Mouse (Mus musculus) limb, embryonic 10.5 days (tissue): ENCODE results near the gene Serinc5. TPM values are rescaled to one million over a fixed set of nuclear protein-coding genes. Genes with fewer than 3 reads are reported as not detected.
"Not testable (repeated sequence)": the region's sequence is repeated elsewhere in the genome, so short reads cannot be mapped to it uniquely, and the experiment has no call there.

Source experiments
- DNase-seq: peaks from one replicate; pipeline ENCODE4 v3.0.0-alpha.2; 2017; ENCODE audit warnings: low spot score
- H3K27ac ChIP-seq: fragments of 300-500 bp; sonication (generic); 2 replicates; pipeline ENCODE4 v1.5.1; 2016; ENCODE audit warnings: mild to moderate bottlenecking
- H3K27me3 ChIP-seq: fragments of 300-500 bp; sonication (generic); 2 replicates; pipeline ENCODE4 v1.6.1; 2016; ENCODE audit warnings: low read depth, mild to moderate bottlenecking; ENCODE audit not compliant: poor library complexity, severe bottlenecking
- H3K36me3 ChIP-seq: fragments of 300-500 bp; sonication (generic); 2 replicates; pipeline ENCODE4 v1.6.1; 2016; ENCODE audit warnings: mild to moderate bottlenecking, moderate library complexity
- H3K4me1 ChIP-seq: fragments of 300-500 bp; sonication (generic); 2 replicates; pipeline ENCODE4 v1.6.1; 2016
- H3K4me3 ChIP-seq: fragments of 300-500 bp; sonication (generic); 2 replicates; pipeline ENCODE4 v1.5.1; 2016; ENCODE audit warnings: mild to moderate bottlenecking, moderate library complexity
- H3K9me3 ChIP-seq: fragments of 300-500 bp; sonication (generic); replicated peaks from 2 replicates; pipeline ENCODE4 v1.6.1; 2016; ENCODE audit warnings: mild to moderate bottlenecking
- WGBS: fragments of 180-500 bp; shearing (Covaris S2); methylation state at CpG from one replicate; pipeline ENCODE4 v1.1.7; 2016; 5-methylcytosine and 5-hydroxymethylcytosine counted together
- polyA plus RNA-seq: library from polyadenylated mRNA; unstranded; fragments of >200 nt; fragmentation: Nextera tagmentation; extraction: Ambion mirVana; gene quantifications from 2 replicates; pipeline ENCODE4 v1.2.1, GENCODE M21; 2016

Gene Serinc5
- polyA plus RNA-seq, 1 experiment from 2014 or later, result 9.1 TPM

DNA sequence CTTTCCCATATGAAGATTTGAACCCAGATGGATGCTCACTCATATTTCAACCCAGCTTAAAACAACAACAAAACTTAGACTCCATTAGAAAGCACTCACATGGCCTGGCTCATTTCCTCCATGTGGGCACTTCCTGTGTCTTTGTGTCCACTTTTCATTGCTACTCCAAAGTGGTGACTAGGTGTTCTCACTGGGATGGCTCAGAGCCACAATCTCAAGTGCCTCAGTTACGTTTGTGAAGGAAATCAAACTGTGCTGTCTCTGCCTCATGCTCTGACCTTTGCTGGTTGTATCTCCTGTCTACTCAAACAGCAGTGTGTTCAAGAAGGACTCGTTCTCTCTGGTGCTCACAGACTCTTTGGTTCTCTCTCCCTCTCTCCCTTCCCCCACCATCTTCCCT is 70.7 kb downstream of the Serinc5 start:
- Histone ChIP-seq H3K27me3 (no peaks in the 10 kb centered on the region), H3K9me3 (no peaks in the 10 kb centered on the region), H3K4me1 (0 out of 2 replicates have a peak, but pooled peaks cover 3% of the 10 kb centered on the region), H3K4me3 (no peak overlapping the region), H3K27ac (no peak overlapping the region), H3K36me3 (0 out of 2 replicates have a peak, but pooled peaks cover 6% of the 10 kb centered on the region)
- WGBS, result 87% methylated on average over 2 of the region's 2 CpGs
- DNase-seq, result no peak

DNA sequence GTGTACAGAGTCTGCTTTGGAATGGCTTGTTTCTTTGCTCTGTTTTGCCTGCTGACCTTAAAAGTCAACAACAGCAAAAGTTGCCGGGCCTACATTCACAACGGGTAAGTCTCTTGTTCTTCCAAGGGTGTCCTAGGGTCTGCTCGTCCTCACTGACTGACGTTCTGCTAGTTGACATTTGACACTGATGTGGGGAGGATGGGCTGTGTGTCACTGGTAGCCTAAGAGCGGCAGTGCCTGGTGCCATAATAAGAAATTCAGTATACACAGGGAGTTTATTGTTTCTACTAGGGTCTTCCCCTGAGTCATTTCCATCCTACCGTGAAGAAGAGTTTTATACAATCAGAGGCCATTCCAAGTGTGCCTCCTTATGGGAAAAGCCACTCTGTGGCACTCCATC is 71.9 kb downstream of the Serinc5 start:
- 53% methylated on average over 6 of the region's 6 CpGs for WGBS
- no peak for DNase-seq
- Histone ChIP-seq H3K27ac (no peak overlapping the region), H3K4me1 (no peaks in the 10 kb centered on the region), H3K27me3 (no peaks in the 10 kb centered on the region), H3K9me3 (no peaks in the 10 kb centered on the region), H3K36me3 (peaks cover 11% of the 10 kb centered on the region; the same call in 1 of the 2 replicates), H3K4me3 (no peak overlapping the region)

DNA sequence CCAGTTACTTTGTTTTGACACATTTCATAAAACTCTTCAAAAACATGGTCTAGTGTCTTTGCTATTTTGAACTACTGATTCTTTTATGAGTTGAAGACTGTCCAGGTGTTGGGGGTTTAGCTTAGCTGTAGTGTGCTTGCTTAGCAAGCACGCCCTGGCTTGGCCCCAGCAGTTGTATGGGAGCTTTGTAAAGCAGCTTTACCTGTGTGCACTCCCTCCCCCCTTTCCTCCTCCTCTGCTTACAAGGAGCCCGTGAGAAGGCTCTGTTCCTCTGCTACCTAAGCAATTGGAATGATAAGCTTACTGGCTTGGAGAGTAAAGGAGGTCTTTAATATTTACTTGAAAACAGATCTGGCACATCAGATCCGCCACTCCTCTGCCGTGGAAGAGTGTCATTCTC is 72.6 kb downstream of the Serinc5 start:
- H3K4me1 ChIP-seq, result no peaks in the 10 kb centered on the region
- DNase-seq, result no peak
- 72% methylated on average over 4 of the region's 4 CpGs for WGBS
- H3K27me3 ChIP-seq, result no peaks in the 10 kb centered on the region
- no peak overlapping the region for H3K27ac ChIP-seq
- no peaks in the 10 kb centered on the region for H3K9me3 ChIP-seq
- no peak overlapping the region for H3K4me3 ChIP-seq
- H3K36me3 ChIP-seq, result peaks cover 11% of the 10 kb centered on the region; the same call in 1 of the 2 replicates

DNA sequence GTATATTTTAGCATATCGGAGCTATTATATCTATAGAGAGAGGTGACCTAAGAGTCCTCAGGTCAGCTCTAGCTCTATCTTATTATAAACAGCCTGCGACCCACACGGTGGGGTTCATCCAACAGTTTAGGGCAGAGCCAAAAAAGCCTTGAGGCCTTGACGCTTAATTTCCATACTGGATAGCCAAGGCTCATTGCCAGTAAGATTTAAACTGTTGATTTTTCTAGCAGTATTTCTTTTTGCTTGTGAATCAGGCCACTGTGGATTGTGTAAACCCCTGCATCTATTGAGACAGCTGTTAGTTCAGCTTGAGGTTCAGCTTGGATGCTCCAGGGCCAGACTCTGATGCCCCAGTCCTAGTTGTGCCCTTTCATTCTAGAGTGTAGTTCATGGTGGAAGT is 73.4 kb downstream of the Serinc5 start:
- H3K36me3 ChIP-seq, result peaks cover 11% of the 10 kb centered on the region; the same call in 1 of the 2 replicates
- no peaks in the 10 kb centered on the region for H3K9me3 ChIP-seq
- no peaks in the 10 kb centered on the region for H3K4me1 ChIP-seq
- DNase-seq, result no peak
- 91% methylated on average over 4 of the region's 4 CpGs for WGBS
- H3K27ac ChIP-seq, result no peak overlapping the region
- H3K27me3 ChIP-seq, result no peaks in the 10 kb centered on the region
- no peak overlapping the region for H3K4me3 ChIP-seq

DNA sequence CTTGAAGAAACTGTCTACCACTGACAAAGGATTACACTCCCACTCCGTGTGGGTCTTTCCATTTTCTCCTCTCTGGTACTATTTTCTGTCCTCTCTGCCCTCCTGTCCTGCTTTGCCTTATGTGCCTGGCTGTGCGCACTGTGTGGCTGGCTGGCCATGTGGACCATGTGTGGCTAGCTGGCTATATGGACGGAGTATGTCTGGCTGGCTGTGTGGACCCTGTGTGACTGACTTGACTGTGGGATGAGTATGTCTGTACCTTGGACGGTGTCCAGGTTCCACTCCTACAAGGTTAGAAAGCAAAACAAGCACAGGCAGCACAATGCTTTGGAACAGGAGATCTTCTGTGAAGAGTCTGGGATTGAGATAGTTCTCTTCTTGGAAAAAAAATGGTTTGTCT is 74.4 kb downstream of the Serinc5 start:
- Histone ChIP-seq H3K9me3 (no peaks in the 10 kb centered on the region), H3K4me1 (no peaks in the 10 kb centered on the region), H3K36me3 (peaks cover 11% of the 10 kb centered on the region; the same call in 1 of the 2 replicates), H3K4me3 (no peak overlapping the region), H3K27me3 (no peaks in the 10 kb centered on the region), H3K27ac (no peak overlapping the region)
- DNase-seq, result no peak
- WGBS, result 97% methylated on average over 4 of the region's 4 CpGs

DNA sequence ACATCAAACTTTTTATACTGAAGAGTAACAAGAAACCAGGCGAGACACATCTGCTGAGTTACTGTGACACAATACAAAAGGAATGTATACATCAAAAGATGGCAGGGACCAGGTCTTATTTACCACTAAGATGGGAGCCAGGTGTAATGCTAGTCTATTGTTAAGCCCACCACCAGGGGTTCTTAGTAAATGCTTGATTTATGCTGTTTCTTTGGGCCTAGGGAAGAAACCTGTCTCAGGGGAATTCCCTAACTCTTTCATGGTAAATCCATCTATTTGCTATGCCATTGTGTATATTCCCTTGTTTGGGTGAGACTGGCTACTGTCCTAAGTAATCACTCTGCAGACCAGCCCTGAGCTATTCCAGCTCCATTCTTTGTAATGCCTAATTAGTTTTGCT is 76.3 kb downstream of the Serinc5 start:
- not testable (repeated sequence) for H3K9me3 ChIP-seq, H3K4me3 ChIP-seq, H3K4me1 ChIP-seq, DNase-seq, H3K27me3 ChIP-seq, H3K27ac ChIP-seq
- peaks cover 11% of the 10 kb centered on the region; the same call in 1 of the 2 replicates for H3K36me3 ChIP-seq
- WGBS, result 83% methylated on average over 1 of the region's 1 CpGs

DNA sequence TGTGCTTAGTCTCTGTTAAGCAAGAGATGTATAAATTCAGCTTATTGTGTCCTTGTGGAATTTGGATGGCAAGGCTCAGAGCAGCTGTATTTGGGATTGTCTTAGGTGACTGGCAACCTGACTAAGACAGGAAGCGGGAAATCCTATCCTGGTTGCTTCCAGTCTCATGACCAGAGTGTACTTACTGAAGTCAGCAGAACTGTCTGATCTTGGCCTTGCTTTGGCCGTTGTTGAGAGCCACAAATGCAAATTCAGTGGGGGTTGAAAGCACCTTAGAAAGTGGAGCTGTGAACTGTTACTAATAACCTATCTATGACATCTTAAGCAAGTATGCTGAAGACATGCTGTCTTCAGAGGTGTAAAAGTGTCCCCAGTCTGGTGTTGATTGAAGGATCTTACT is 78.2 kb downstream of the Serinc5 start:
- no peak overlapping the region for H3K27ac ChIP-seq
- H3K36me3 ChIP-seq, result peaks cover 11% of the 10 kb centered on the region; the same call in 1 of the 2 replicates
- no peaks in the 10 kb centered on the region for H3K4me1 ChIP-seq
- no peaks in the 10 kb centered on the region for H3K27me3 ChIP-seq
- DNase-seq, result no peak
- H3K4me3 ChIP-seq, result no peak overlapping the region
- no peaks in the 10 kb centered on the region for H3K9me3 ChIP-seq
- 93% methylated on average over 2 of the region's 2 CpGs for WGBS

DNA sequence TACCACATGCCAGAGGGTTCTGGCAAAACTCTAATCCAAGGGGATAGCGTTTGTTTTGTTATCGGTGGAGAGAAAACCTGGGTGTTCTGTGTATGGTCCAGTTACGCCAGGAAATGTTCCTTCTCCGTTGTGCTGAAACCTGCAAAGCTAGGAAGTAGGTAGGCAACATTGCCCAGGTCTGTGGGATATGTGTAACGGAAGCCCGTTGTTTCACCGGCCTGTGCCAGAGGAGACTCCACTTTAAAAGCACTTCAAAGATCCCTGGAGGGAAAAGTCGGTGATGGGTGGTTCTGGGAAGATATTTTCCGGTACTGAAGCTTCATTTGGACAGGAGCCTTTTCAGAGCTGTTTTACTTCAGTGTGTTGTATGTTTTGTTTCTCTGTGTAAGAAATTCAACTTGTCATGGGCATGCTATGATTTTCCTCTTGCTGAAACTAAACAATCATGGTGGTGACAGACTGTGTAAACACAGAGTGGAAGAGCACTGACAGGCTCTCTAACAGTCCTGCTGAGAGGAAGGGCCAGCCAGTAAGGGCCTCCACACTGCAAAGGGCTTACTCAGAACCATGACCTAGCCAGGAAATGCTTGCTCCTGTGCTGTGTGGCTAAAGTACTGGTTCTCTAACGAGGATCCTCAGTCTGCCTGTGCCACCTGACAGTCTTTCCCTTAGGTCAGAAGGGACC is 83.1 kb downstream of the Serinc5 start:
- Histone ChIP-seq H3K4me3 (no peak overlapping the region), H3K27ac (no peak overlapping the region), H3K4me1 (no peaks in the 10 kb centered on the region), H3K9me3 (no peaks in the 10 kb centered on the region), H3K27me3 (no peaks in the 10 kb centered on the region), H3K36me3 (no peaks in the 10 kb centered on the region)
- DNase-seq, result no peak
- 78% methylated on average over 10 of the region's 10 CpGs for WGBS

DNA sequence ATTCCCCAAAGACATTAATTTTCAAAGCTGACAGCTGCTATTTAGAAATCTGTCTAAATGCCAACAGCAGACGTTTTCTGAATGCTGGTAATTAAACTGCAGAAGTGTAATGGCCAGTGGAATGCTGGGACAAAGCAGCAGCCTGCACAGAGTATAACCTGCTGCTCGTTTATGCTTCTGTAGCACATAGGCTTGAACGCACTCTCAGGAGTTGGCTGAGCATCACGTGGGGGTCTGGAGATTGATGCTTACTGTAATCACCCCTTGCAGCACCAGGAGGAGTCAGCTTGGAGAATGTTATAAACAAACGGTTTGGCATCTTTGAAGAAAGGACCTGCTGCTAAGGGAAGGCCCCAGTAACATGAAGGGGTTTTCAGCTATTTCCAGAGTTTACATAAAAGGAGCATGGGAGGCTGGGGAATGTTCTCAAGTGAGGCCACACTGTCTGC is 85.6 kb downstream of the Serinc5 start:
- Histone ChIP-seq H3K9me3 (no peaks in the 10 kb centered on the region), H3K27me3 (no peaks in the 10 kb centered on the region), H3K4me3 (no peak overlapping the region), H3K36me3 (no peaks in the 10 kb centered on the region), H3K27ac (no peak overlapping the region), H3K4me1 (no peaks in the 10 kb centered on the region)
- WGBS, result 31% methylated on average over 5 of the region's 5 CpGs
- DNase-seq, result no peak

DNA sequence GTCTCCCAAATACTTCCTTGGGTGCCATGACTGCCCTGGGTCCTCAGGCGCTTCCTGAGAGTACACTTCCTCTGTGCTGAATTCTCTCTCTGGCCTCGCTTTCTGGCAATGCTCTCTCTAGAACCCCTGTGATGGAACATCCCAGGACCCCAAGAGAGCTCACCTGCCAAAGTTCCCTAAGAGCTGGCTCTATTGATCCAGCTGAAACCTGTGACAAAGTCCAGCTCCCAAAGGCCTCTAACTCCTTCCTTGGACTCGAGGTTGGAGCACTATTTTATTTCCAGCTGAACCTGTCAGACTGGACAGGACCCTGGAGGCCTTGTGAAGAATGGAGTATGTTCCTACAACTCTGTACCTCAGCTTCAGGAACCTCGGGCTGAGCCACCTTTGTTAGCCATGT is 86.2 kb downstream of the Serinc5 start:
- H3K27ac ChIP-seq, result no peak overlapping the region
- no peaks in the 10 kb centered on the region for H3K27me3 ChIP-seq
- H3K36me3 ChIP-seq, result no peaks in the 10 kb centered on the region
- DNase-seq, result no peak
- H3K4me3 ChIP-seq, result no peak overlapping the region
- WGBS, result 83% methylated on average over 4 of the region's 4 CpGs
- no peaks in the 10 kb centered on the region for H3K4me1 ChIP-seq
- no peaks in the 10 kb centered on the region for H3K9me3 ChIP-seq

DNA sequence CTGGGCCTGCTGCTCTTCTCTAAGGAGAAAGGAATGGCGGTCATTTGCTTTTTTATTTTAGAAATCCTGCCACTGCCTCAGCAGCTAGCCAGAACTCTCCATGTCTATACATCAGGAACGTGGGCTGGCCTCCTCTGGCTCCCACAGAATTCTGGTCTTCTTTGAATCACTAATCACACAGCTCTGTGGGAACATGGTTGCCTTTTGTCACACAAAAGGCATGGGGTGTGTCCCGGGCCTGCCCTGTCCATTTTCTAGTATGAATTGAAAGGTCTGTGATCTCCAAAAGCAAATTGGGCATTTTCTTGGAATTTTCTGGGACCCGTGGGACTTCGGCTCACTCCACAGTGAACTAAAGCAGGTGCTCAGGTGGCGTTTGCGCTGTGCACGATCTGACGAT is 87.9 kb downstream of the Serinc5 start:
- 88% methylated on average over 9 of the region's 9 CpGs for WGBS

DNA sequence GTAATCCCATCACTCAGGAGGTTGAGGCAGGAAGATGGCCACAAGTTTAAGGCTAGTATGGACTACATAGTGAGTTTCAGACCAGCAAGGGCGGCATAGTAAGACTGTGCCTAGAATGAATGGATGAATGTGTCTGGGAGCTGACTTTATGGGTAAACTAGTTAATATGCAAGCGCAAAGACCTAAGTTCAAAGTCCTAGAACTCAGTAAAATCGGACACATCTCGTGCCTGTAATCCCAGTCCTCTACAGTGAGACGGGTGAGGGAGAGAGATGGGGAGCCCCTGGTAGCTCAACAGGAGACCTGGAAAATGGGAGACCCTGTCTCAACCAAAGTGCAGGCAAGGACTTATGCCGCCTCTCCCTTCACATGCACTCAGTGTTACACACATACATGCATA is 88.5 kb downstream of the Serinc5 start:
- peaks cover 9% of the 10 kb centered on the region; the same call in 1 of the 2 replicates for H3K4me1 ChIP-seq
- 91% methylated on average over 6 of the region's 6 CpGs for WGBS
- DNase-seq, result no peak

More for the DNA sequence above, 87.9 kb downstream of the Serinc5 start:
- Histone ChIP-seq H3K9me3 (no peaks in the 10 kb centered on the region), H3K4me1 (peaks cover 8% of the 10 kb centered on the region; the same call in 1 of the 2 replicates), H3K27ac (no peak overlapping the region), H3K27me3 (no peaks in the 10 kb centered on the region), H3K36me3 (no peaks in the 10 kb centered on the region), H3K4me3 (no peak overlapping the region)
- no peak for DNase-seq

DNA sequence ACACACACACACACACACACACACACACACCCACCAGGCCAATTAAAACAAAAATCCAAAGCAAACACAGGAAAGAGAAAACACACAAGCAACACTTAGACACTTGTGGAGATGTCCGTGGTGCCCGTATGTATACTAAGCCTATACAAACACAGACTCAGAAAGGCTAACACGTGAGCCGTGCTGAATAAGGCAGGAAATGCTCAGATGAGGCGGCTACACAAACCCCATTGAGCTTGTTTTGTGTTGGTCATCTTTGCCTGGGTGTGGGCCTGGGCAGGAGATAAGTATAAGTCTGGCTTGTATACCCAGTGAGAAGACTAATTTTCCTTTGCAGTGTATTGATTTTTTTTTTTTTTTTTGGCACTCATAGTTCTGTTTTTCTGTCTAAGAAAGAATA is 91.1 kb downstream of the Serinc5 start:
- no peak for DNase-seq
- Histone ChIP-seq H3K4me3 (no peak overlapping the region), H3K27me3 (no peaks in the 10 kb centered on the region), H3K27ac (no peak overlapping the region), H3K4me1 (peaks cover 16% of the 10 kb centered on the region), H3K9me3 (no peaks in the 10 kb centered on the region), H3K36me3 (0 out of 2 replicates have a peak, but pooled peaks cover 5% of the 10 kb centered on the region)
- 94% methylated on average over 5 of the region's 5 CpGs for WGBS

More for the DNA sequence above, 88.5 kb downstream of the Serinc5 start:
- Histone ChIP-seq H3K4me3 (no peak overlapping the region), H3K9me3 (no peaks in the 10 kb centered on the region), H3K27me3 (no peaks in the 10 kb centered on the region), H3K27ac (no peak overlapping the region), H3K36me3 (no peaks in the 10 kb centered on the region)
